Mouse (Mus musculus) olfactory bulb, adult 2 months (tissue): ENCODE measurements around the gene Akr1a1.

Experiments used
- CTCF ChIP-seq: fragments of 200-500 bp; IDR thresholded peaks from 2 replicates; pipeline ENCODE4 v1.5.1; 2012; ENCODE audit warnings: low read depth, mild to moderate bottlenecking, low read length, moderate library complexity; ENCODE audit not compliant: insufficient read depth
- POLR2A ChIP-seq: fragments of 200-500 bp; IDR thresholded peaks from 2 replicates; pipeline ENCODE4 v1.6.1; 2012; ENCODE audit warnings: mild to moderate bottlenecking, low read depth, low read length, moderate library complexity; ENCODE audit not compliant: insufficient read depth

DNA sequence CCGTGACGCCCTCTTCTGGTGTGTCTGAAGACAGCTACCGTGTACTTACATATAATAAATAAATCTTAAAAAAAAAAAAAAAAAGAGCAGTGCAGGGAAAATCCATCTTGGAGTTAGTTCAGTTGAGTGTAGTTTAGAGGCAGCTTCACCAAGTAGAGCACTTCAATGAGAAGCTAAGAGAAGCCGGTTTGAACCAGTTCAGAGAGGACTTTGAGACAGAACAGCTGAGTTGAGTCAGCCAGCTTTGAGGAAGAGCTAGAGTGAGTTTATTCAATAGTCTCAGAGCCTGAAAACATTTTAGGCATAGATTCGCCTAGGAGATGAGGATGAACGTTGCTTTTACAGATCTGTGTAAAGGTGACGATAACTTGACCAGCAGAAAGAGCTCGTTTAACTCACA lies 55.7 kb downstream of the Akr1a1 start:
- no peak for TF ChIP-seq POLR2A
- TF ChIP-seq CTCF = no peak
